Mouse (Mus musculus) MEL (cell line): ENCODE results near the gene Eif4e2. TPM values are rescaled to one million over a fixed set of nuclear protein-coding genes. Genes with fewer than 3 reads are reported as not detected.

ENCODE experiments used
- DNase-seq: peaks from one replicate; pipeline ENCODE4 v3.0.0; 2011; ENCODE audit warnings: low read depth, low spot score
- H3K27ac ChIP-seq: 2 replicates; pipeline ENCODE4 v1.5.1; 2012; ENCODE audit warnings: low read depth, mild to moderate bottlenecking, control low read depth, low read length, moderate library complexity; ENCODE audit not compliant: control insufficient read depth
- H3K27me3 ChIP-seq, 2 experiments: fragments of 150-350 bp in 1 of 2; sonication (generic) in 1 of 2; 2 replicates each; pipeline ENCODE4 v1.6.1; 2012; ENCODE audit warnings: low read length in 2 of 2, mild to moderate bottlenecking in 2 of 2, improper control_type of control experiment in 1 of 2, moderate library complexity in 1 of 2; ENCODE audit not compliant: insufficient read depth in 2 of 2, control insufficient read depth in 1 of 2
- H3K36me3 ChIP-seq, 2 experiments: 2 replicates each; pipeline ENCODE4 v1.6.1; 2012 to 2014; ENCODE audit warnings: low read length in 2 of 2, improper control_type of control experiment in 1 of 2, inconsistent platforms in 1 of 2, mild to moderate bottlenecking in 1 of 2; ENCODE audit not compliant: insufficient read depth in 2 of 2, control insufficient read depth in 1 of 2
- H3K4me1 ChIP-seq, 2 experiments: fragments of 150-350 bp in 1 of 2; sonication (generic) in 1 of 2; 2 replicates each; pipeline ENCODE4 v1.6.1; 2012; ENCODE audit warnings: low read length in 2 of 2, improper control_type of control experiment in 1 of 2, mild to moderate bottlenecking in 1 of 2; ENCODE audit not compliant: insufficient read depth in 2 of 2, control insufficient read depth in 1 of 2
- H3K4me3 ChIP-seq, 2 experiments: fragments of 150-350 bp in 1 of 2; sonication (generic) in 1 of 2; 2 replicates each; pipeline ENCODE4 v1.5.1; 2012; ENCODE audit warnings: low read depth in 2 of 2, low read length in 2 of 2, mild to moderate bottlenecking in 2 of 2, moderate library complexity in 2 of 2, control low read depth in 1 of 2, improper control_type of control experiment in 1 of 2; ENCODE audit not compliant: control insufficient read depth in 1 of 2, insufficient read depth in 1 of 2
- H3K79me2 ChIP-seq: 2 replicates; pipeline ENCODE4 v1.6.1; 2012; ENCODE audit warnings: mild to moderate bottlenecking, low read length, moderate library complexity; ENCODE audit not compliant: control insufficient read depth, poor library complexity, insufficient read depth
- H3K9ac ChIP-seq: 2 replicates; pipeline ENCODE4 v1.6.1; 2012; ENCODE audit warnings: low read depth, mild to moderate bottlenecking, control low read depth, low read length, moderate library complexity; ENCODE audit not compliant: control insufficient read depth, poor library complexity, severe bottlenecking
- H3K9me3 ChIP-seq: fragments of 150-350 bp; sonication (generic); replicated peaks from 2 replicates; pipeline ENCODE4 v1.6.1; 2012; ENCODE audit warnings: mild to moderate bottlenecking, low read length, improper control_type of control experiment, moderate library complexity; ENCODE audit not compliant: insufficient read depth
- CHD1 ChIP-seq: IDR thresholded peaks from 2 replicates; pipeline ENCODE4 v1.6.1; 2012; ENCODE audit warnings: low read depth, mild to moderate bottlenecking, inconsistent platforms, low read length, improper control_type of control experiment
- CTCF ChIP-seq, 3 experiments: IDR thresholded peaks in 2 of 3; conservative IDR thresholded peaks in 1 of 3; 2 replicates each; pipeline ENCODE4 v1.5.1; 2011 to 2012; ENCODE audit warnings: low read length in 3 of 3, low read depth in 2 of 3, mild to moderate bottlenecking in 2 of 3, improper control_type of control experiment in 1 of 3, inconsistent platforms in 1 of 3, mixed read lengths in 1 of 3, moderate library complexity in 1 of 3; ENCODE audit not compliant: control insufficient read depth in 1 of 3, insufficient read depth in 1 of 3, poor library complexity in 1 of 3, severe bottlenecking in 1 of 3
- E2F4 ChIP-seq: IDR thresholded peaks from 2 replicates; pipeline ENCODE4 v1.6.1; 2011; ENCODE audit warnings: low read depth, low read length, improper control_type of control experiment, borderline replicate concordance
- ELF1 ChIP-seq: IDR thresholded peaks from 2 replicates; pipeline ENCODE4 v1.6.1; 2014; ENCODE audit warnings: low read depth, mild to moderate bottlenecking, inconsistent platforms, low read length, improper control_type of control experiment, moderate library complexity
- GABPA ChIP-seq: IDR thresholded peaks from 2 replicates; pipeline ENCODE4 v1.6.1; 2012; ENCODE audit warnings: low read depth, mild to moderate bottlenecking, inconsistent platforms, low read length, improper control_type of control experiment, moderate library complexity
- GATA1 ChIP-seq: IDR thresholded peaks from 2 replicates; pipeline ENCODE4 v1.6.1; 2011; ENCODE audit warnings: low read depth, low read length, improper control_type of control experiment
- JUND ChIP-seq: IDR thresholded peaks from 2 replicates; pipeline ENCODE4 v1.6.1; 2011; ENCODE audit warnings: low read depth, mild to moderate bottlenecking, improper control_type of control experiment, low read length
- KAT2A ChIP-seq: conservative IDR thresholded peaks from 2 replicates; pipeline ENCODE4 v1.6.1; 2012; ENCODE audit warnings: low read depth, low read length, improper control_type of control experiment, inconsistent platforms
- MAFK ChIP-seq: IDR thresholded peaks from 2 replicates; pipeline ENCODE4 v1.6.1; 2011; ENCODE audit warnings: low read depth, mild to moderate bottlenecking, low read length, improper control_type of control experiment, borderline replicate concordance
- MEF2A ChIP-seq: IDR thresholded peaks from 2 replicates; pipeline ENCODE4 v1.6.1; 2014; ENCODE audit warnings: low read depth, mild to moderate bottlenecking, inconsistent platforms, low read length, improper control_type of control experiment; ENCODE audit not compliant: poor library complexity, insufficient replicate concordance, severe bottlenecking; ENCODE audit errors: extremely low read depth
- MYB ChIP-seq: IDR thresholded peaks from 2 replicates; pipeline ENCODE4 v1.6.1; 2011; ENCODE audit warnings: mild to moderate bottlenecking, low read depth, low read length, improper control_type of control experiment
- MYC ChIP-seq: IDR thresholded peaks from 2 replicates; pipeline ENCODE4 v1.6.1; 2011; ENCODE audit warnings: low read depth, mild to moderate bottlenecking, low read length, improper control_type of control experiment, moderate library complexity
- NELFE ChIP-seq: IDR thresholded peaks from 2 replicates; pipeline ENCODE4 v1.6.1; 2011; ENCODE audit warnings: low read depth, low read length, improper control_type of control experiment
- NRF1 ChIP-seq: IDR thresholded peaks from 2 replicates; pipeline ENCODE4 v1.6.1; 2014; ENCODE audit warnings: low read depth, mild to moderate bottlenecking, inconsistent platforms, low read length, improper control_type of control experiment, moderate library complexity; ENCODE audit not compliant: poor library complexity, insufficient read depth, severe bottlenecking
- POLR2AphosphoS2 ChIP-seq: IDR thresholded peaks from 2 replicates; pipeline ENCODE4 v1.6.1; 2011; ENCODE audit warnings: low read length, improper control_type of control experiment
- RAD21 ChIP-seq: IDR thresholded peaks from 2 replicates; pipeline ENCODE4 v1.6.1; 2011; ENCODE audit warnings: mild to moderate bottlenecking, low read depth, low read length, improper control_type of control experiment
- RCOR1 ChIP-seq: IDR thresholded peaks from 2 replicates; pipeline ENCODE4 v1.6.1; 2012; ENCODE audit warnings: low read depth, mild to moderate bottlenecking, inconsistent platforms, low read length, improper control_type of control experiment
- SMC3 ChIP-seq: IDR thresholded peaks from 2 replicates; pipeline ENCODE4 v1.6.1; 2011; ENCODE audit warnings: low read depth, low read length, improper control_type of control experiment
- TAL1 ChIP-seq: IDR thresholded peaks from 2 replicates; pipeline ENCODE4 v1.6.1; 2012; ENCODE audit warnings: mild to moderate bottlenecking, inconsistent platforms, low read length, moderate library complexity, mixed read lengths
- TBP ChIP-seq: IDR thresholded peaks from 2 replicates; pipeline ENCODE4 v1.8.0; 2011; ENCODE audit warnings: low read depth, low read length, improper control_type of control experiment
- USF1 ChIP-seq: IDR thresholded peaks from 2 replicates; pipeline ENCODE4 v1.6.1; 2014; ENCODE audit warnings: low read depth, mild to moderate bottlenecking, inconsistent platforms, low read length, improper control_type of control experiment, moderate library complexity
- ZC3H11A ChIP-seq: IDR thresholded peaks from 2 replicates; pipeline ENCODE4 v1.6.1; 2012; ENCODE audit warnings: low read depth, mild to moderate bottlenecking, inconsistent platforms, low read length, improper control_type of control experiment
- ZKSCAN1 ChIP-seq: IDR thresholded peaks from 2 replicates; pipeline ENCODE4 v1.6.1; 2012; ENCODE audit warnings: low read depth, mild to moderate bottlenecking, inconsistent platforms, low read length, improper control_type of control experiment, moderate library complexity
- ZMIZ1 ChIP-seq: IDR thresholded peaks from 2 replicates; pipeline ENCODE4 v1.6.1; 2012; ENCODE audit warnings: low read depth, mild to moderate bottlenecking, inconsistent platforms, low read length, improper control_type of control experiment, moderate library complexity
- ZNF384 ChIP-seq: IDR thresholded peaks from 2 replicates; pipeline ENCODE4 v1.6.1; 2012; ENCODE audit warnings: low read depth, mild to moderate bottlenecking, inconsistent platforms, low read length, improper control_type of control experiment
- polyA plus RNA-seq, 2 experiments: library from polyadenylated mRNA; stranded (reverse) in 1 of 2; unstranded in 1 of 2; fragments of >175 nt in 1 of 2; fragments of >200 nt in 1 of 2; gene quantifications; 2 replicates each; pipeline versions ENCODE4 v1.2.1 to v1.2.4; 2012; ENCODE audit warnings: low replicate concordance in 2 of 2, low read depth in 1 of 2; ENCODE audit not compliant: insufficient read length in 2 of 2, insufficient read depth in 1 of 2, missing spikeins in 1 of 2
- total RNA-seq: library from RNA; depleted of rRNA; stranded (reverse); fragments of 300-350 nt; gene quantifications from 2 replicates; pipeline ENCODE4 v1.2.3, GENCODE M21; 2012

Gene Eif4e2
- total and polyA plus RNA-seq, 3 experiments = 132 to 220 (median 165) TPM

DNA sequence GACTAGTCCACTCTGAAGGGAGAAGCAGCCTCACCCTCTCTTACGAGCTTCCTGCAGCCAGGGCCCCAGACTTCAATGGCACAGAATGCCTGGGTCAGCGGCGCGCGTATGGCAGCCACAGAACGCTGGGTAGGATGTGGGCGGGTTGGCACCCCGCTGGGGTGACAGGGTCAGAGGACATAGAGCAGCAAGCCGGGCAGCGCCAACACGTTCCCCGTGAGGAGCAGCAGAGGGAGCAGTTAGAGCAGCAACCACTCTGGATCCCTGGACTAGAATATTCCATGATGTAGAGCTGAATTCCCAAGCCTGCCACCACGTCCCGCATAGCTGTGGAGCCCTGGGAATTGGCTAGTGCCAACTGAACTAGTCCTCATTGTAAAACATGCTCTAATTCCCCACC is 44.8 kb downstream of the Eif4e2 start:
- H3K27ac ChIP-seq = no peak overlapping the region
- H3K36me3 ChIP-seq = no peaks in the 10 kb centered on the region
- H3K9me3 ChIP-seq = no peaks in the 10 kb centered on the region
- H3K9ac ChIP-seq = no peak overlapping the region
- H3K27me3 ChIP-seq = peaks cover 4 to 7% of the 10 kb centered on the region in 2 experiments
- no peaks in the 10 kb centered on the region for H3K4me1 ChIP-seq
- no peak for DNase-seq
- no peak overlapping the region for H3K4me3 ChIP-seq
- TF ChIP-seq NELFE (no peak), NRF1 (no peak), ZNF384 (no peak), MEF2A (no peak), KAT2A (no peak), ZC3H11A (no peak), TBP (no peak), MYC (no peak), SMC3 (no peak), POLR2AphosphoS2 (no peak)
- no peaks in the 10 kb centered on the region for H3K79me2 ChIP-seq

DNA sequence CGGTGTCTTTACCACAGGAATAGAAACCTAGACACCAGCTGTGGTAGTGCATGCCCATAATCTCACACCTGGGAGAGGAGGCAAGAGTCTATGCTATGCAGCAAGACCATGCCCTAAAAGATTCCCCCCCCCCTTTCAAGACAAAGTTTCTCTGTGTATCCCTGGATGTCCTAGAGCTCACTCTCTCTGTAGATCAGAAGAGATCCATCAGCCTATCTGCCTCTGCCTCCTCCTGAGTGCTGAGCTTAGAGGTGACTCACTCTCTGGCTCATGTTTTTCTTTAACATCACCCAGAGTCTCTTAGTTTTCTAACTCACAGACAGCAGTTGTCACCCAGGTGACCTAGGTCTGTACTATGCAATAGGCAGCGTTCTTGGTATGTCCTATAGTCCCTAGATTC is 45.6 kb downstream of the Eif4e2 start:
- H3K79me2 ChIP-seq = no peaks in the 10 kb centered on the region
- no peak for DNase-seq
- H3K27me3 ChIP-seq = peaks cover 4 to 7% of the 10 kb centered on the region in 2 experiments
- H3K9me3 ChIP-seq = no peaks in the 10 kb centered on the region
- H3K4me3 ChIP-seq = no peak overlapping the region
- no peaks in the 10 kb centered on the region for H3K4me1 ChIP-seq
- no peak overlapping the region for H3K9ac ChIP-seq
- no peak overlapping the region for H3K27ac ChIP-seq
- H3K36me3 ChIP-seq = no peaks in the 10 kb centered on the region
- no peak for TF ChIP-seq TAL1
- no peak for TF ChIP-seq NRF1

DNA sequence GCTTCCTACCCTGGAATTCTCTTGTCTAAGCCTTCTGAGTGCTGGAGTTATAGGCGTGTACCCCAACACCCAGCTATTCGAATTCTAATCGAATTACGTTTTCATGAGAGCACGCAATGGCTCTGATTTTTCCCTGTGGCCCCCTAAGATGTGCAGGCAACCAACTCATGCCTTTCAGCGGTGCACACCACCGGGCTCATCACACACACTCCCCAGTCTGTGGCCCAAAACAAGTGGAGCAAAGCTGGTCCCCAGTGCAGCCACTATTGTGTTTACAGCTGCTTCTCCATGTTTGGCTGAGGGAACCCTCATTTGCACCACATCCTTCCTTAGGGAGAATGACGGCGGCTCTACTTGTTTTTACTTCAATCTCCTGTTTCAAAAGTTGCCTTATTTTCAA is 49.5 kb downstream of the Eif4e2 start:
- no peak for DNase-seq
- Histone ChIP-seq H3K36me3 (no peaks in the 10 kb centered on the region), H3K9me3 (no peaks in the 10 kb centered on the region), H3K4me3 (no peak overlapping the region), H3K4me1 (no peaks in the 10 kb centered on the region), H3K9ac (no peak overlapping the region), H3K27me3 (peaks cover 4 to 6% of the 10 kb centered on the region in 2 experiments; a peak in 3 of 4 replicates), H3K79me2 (no peaks in the 10 kb centered on the region), H3K27ac (no peak overlapping the region)
- TF ChIP-seq TAL1 (no peak), ZMIZ1 (no peak), USF1 (no peak), MAFK (no peak), RAD21 (no peak), GABPA (no peak), MYB (no peak), CHD1 (no peak), RCOR1 (no peak), ZKSCAN1 (no peak), ZC3H11A (no peak), ELF1 (no peak), CTCF (IDR thresholded peaks at IDR 0.05 in 2 of 3, conservative IDR thresholded peaks at IDR 0.05 in 1 of 3; ENCODE audit: control insufficient read depth in 1 of 3, insufficient read depth in 1 of 3, low read depth in 2 of 3, low read length in 3 of 3, poor library complexity in 1 of 3, severe bottlenecking in 1 of 3) (no peak), E2F4 (no peak), POLR2AphosphoS2 (no peak), GATA1 (no peak), KAT2A (no peak), NELFE (no peak), JUND (no peak)
